Mouse (Mus musculus) embryonic facial prominence, embryonic 12.5 days (tissue): ENCODE measurements at regions not wholly inside any gene's neighbourhood (a gene's known extent, or its start where the extent isn't known, plus 50 kb on each side); places are given as distances from the start of the nearest gene placed in this dataset.

Experiments
- ATAC-seq: fragments of 200-750 bp; cut with Nextera tagmentation; 2 replicates; pipeline ENCODE4 v1.8.0; 2017; ENCODE audit not compliant: insufficient number of reproducible peaks, insufficient read depth, low FRiP score, low TSS enrichment
- H3K27ac ChIP-seq: fragments of 300-500 bp; sonication (generic); 2 replicates; pipeline ENCODE4 v1.5.1; 2016; ENCODE audit warnings: mild to moderate bottlenecking
- H3K27me3 ChIP-seq: fragments of 300-500 bp; sonication (generic); 2 replicates; pipeline ENCODE4 v1.6.1; 2016; ENCODE audit warnings: mild to moderate bottlenecking, moderate library complexity
- H3K36me3 ChIP-seq: fragments of 300-500 bp; sonication (generic); 2 replicates; pipeline ENCODE4 v1.6.1; 2016; ENCODE audit warnings: mild to moderate bottlenecking
- H3K4me1 ChIP-seq: fragments of 300-500 bp; sonication (generic); 2 replicates; pipeline ENCODE4 v1.6.1; 2016
- H3K4me2 ChIP-seq: fragments of 300-500 bp; sonication (generic); replicated peaks from 2 replicates; pipeline ENCODE4 v1.6.1; 2016; ENCODE audit warnings: mild to moderate bottlenecking, moderate library complexity
- H3K4me3 ChIP-seq: fragments of 300-500 bp; sonication (generic); 2 replicates; pipeline ENCODE4 v1.5.1; 2016; ENCODE audit warnings: mild to moderate bottlenecking
- H3K9ac ChIP-seq: fragments of 300-500 bp; sonication (generic); 2 replicates; pipeline ENCODE4 v1.6.1; 2016; ENCODE audit warnings: mild to moderate bottlenecking, moderate library complexity
- H3K9me3 ChIP-seq: fragments of 300-500 bp; sonication (generic); 2 replicates; pipeline ENCODE4 v1.6.1; 2016; ENCODE audit warnings: mild to moderate bottlenecking, moderate library complexity
- WGBS: fragments of 180-500 bp; shearing (Covaris S2); methylation state at CpG from one replicate; pipeline ENCODE4 v1.1.7; 2016; 5-methylcytosine and 5-hydroxymethylcytosine counted together

DNA sequence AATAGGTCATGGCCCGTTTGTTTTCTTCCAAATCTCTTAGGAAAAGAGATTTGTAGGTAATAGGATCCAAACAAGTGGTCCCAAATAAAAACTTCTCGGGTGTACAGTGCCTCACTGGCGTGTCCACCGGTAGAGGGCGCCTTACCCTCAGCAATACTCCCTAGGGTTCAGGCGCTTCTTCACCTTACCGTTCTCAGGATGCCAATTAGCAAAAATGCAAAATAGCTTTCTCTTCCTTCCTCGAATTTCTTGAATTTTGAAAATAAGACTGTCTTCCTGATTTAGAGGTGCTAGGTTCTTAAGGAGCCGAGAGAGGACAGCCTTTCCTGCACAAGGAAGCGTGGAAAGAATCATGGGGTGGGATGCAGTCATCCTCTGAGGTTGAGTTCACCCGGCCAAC, 275.9 kb downstream of the Pmp22 start:
- Histone ChIP-seq H3K4me2 (no peak overlapping the region), H3K4me1 (0 out of 2 replicates have a peak, but pooled peaks cover 3% of the 10 kb centered on the region), H3K36me3 (no peaks in the 10 kb centered on the region), H3K9me3 (no peaks in the 10 kb centered on the region), H3K4me3 (no peak overlapping the region), H3K27me3 (0 out of 2 replicates have a peak, but pooled peaks cover 3% of the 10 kb centered on the region), H3K27ac (no peak overlapping the region), H3K9ac (no peak overlapping the region)
- 15% methylated on average over 11 of the region's 11 CpGs for WGBS
- ATAC-seq = no peak

DNA sequence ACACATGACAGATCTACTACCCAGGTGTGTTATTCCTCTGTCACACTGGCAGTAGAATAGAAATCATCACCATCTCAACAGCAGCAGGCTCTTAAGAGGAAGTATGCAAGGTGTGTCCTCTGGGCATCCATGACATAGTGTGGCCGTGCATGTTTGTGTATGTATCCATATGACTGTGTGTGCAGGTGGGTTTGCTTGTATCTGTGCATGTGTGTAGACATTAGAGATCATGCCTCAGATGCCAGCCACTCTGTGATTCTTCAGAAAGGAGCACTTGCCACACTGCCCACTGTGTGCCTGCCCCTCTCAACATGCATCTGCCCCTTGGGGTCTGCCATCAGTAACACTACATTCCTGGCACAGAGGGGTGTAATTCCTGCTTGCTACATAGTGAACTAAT, 280.6 kb downstream of the Pmp22 start:
- no peaks in the 10 kb centered on the region for H3K9me3 ChIP-seq
- H3K27ac ChIP-seq = no peak overlapping the region
- peaks cover 4% of the 10 kb centered on the region; the same call in 1 of the 2 replicates for H3K27me3 ChIP-seq
- 97% methylated on average over 1 of the region's 1 CpGs for WGBS
- no peak overlapping the region for H3K9ac ChIP-seq
- no peak for ATAC-seq
- H3K4me1 ChIP-seq = 0 out of 2 replicates have a peak, but pooled peaks cover 7% of the 10 kb centered on the region
- no peaks in the 10 kb centered on the region for H3K36me3 ChIP-seq
- no peak overlapping the region for H3K4me3 ChIP-seq
- H3K4me2 ChIP-seq = no peak overlapping the region

DNA sequence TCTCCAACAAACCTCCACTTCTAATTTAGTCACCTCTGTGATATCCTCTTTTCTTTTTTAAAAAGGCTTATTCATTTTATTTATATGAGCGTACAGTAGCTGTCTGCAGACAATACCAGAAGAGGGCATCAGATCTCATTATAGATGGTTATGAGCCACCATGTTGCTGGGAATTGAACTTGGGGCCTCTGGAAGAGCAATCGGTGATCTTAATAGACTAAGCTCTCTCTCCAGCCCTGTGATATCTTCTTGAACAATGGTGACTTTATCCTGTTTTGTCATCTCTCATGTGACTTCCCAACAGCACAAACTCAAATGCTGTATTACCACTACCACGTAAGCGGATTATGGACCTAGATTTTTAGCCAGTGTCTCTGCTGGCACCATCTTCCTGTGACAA, 282.1 kb downstream of the Pmp22 start:
- WGBS = 98% methylated on average over 4 of the region's 4 CpGs
- no peaks in the 10 kb centered on the region for H3K36me3 ChIP-seq
- no peaks in the 10 kb centered on the region for H3K9me3 ChIP-seq
- no peak overlapping the region for H3K27ac ChIP-seq
- no peak overlapping the region for H3K4me3 ChIP-seq
- H3K9ac ChIP-seq = no peak overlapping the region
- H3K27me3 ChIP-seq = peaks cover 4% of the 10 kb centered on the region; the same call in 1 of the 2 replicates
- ATAC-seq = no peak
- peaks cover 9% of the 10 kb centered on the region; the same call in 1 of the 2 replicates for H3K4me1 ChIP-seq
- no peak overlapping the region for H3K4me2 ChIP-seq

DNA sequence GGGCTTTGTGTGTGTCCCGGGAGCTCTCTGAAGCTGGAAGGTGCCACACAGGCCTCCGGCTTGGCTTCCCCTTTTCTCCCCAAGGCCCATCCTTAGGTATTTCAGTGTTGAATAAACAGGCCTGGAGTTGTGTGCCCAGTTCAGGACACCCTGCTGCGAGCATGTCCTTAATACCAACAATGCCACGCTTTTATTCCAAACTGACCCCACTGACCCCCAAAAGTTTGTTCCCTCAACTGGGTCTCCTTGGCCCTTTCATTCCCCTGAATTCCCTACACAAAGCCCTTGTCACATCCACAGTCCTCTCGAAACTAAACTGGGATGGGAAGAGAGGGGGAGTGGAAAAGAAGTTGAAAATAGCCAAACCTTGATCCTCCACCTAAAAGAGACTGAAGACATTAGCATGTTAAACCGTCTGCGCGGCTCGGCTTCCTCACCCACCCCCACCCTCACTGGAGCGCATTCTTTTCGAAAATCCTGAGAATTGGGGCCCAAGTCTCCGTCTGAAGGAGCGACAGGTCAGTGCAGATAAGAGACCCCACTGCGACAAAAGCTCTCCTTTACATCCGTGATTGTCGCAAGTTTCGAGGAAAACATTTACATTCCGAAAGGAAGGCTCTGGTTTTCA, 283.7 kb downstream of the Pmp22 start:
- 4% methylated on average over 18 of the region's 18 CpGs for WGBS
- H3K27ac ChIP-seq = no peak overlapping the region
- H3K9ac ChIP-seq = no peak overlapping the region

DNA sequence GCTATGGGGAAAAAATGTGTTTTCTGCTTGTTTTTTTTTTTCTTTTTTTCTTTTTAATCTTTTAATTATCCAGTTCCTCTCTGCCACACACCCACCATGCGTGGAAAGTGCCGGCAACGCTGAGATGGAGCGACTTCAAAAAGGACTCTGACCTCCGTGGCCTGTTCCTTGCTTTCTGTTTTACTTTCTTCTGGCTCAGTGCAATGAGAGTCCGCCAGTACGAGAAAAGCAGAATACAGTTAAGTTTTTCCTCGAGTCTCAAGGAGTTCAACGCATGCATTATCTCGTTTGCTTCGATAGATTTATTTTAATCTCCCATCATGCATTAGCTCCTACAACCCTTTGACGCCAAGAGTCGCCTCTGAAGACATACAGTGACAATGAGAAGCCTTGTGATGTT, 284.3 kb downstream of the Pmp22 start:
- H3K9me3 ChIP-seq = no peaks in the 10 kb centered on the region
- no peaks in the 10 kb centered on the region for H3K36me3 ChIP-seq
- H3K27me3 ChIP-seq = peaks cover 4% of the 10 kb centered on the region; the same call in 1 of the 2 replicates
- no peak for ATAC-seq
- 15% methylated on average over 13 of the region's 13 CpGs for WGBS
- no peak overlapping the region for H3K9ac ChIP-seq
- H3K4me2 ChIP-seq = peak overlapping the region; percentile 45
- 0 out of 2 replicates have a peak overlapping the region, but pooled peaks have one; percentile 13 for H3K4me3 ChIP-seq
- H3K4me1 ChIP-seq = peaks cover 12% of the 10 kb centered on the region; the same call in 1 of the 2 replicates
- H3K27ac ChIP-seq = no peak overlapping the region

More for the DNA sequence above, 283.7 kb downstream of the Pmp22 start:
- Histone ChIP-seq H3K27me3 (peaks cover 4% of the 10 kb centered on the region; the same call in 1 of the 2 replicates), H3K36me3 (no peaks in the 10 kb centered on the region), H3K4me3 (0 out of 2 replicates have a peak overlapping the region, but pooled peaks have one; percentile 13), H3K4me2 (peak overlapping the region; percentile 45), H3K4me1 (peaks cover 12% of the 10 kb centered on the region; the same call in 1 of the 2 replicates), H3K9me3 (no peaks in the 10 kb centered on the region)
- ATAC-seq = no peak

DNA sequence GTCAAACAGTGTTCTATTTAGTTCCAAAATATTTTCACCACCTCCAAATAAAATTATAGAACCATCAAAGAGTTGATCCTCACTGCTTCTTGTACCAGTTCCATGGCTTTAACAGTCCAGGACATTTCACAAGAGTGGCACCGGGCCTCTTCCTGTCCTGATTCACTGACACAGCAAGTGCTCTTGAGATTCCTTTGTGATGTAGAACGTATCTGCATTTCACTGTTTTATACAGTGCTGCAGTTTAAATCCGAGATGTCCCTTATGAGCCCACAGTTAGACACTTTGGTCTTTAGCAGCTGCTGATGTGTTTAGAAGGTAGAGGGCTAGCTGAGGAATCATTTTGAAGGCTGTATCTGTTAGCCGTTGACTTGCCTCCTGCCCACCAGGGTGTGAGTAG, 284.8 kb downstream of the Pmp22 start:
- WGBS = 79% methylated on average over 4 of the region's 4 CpGs
- Histone ChIP-seq H3K36me3 (no peaks in the 10 kb centered on the region), H3K4me2 (no peak overlapping the region), H3K9ac (no peak overlapping the region), H3K4me3 (no peak overlapping the region), H3K4me1 (peaks cover 12% of the 10 kb centered on the region; the same call in 1 of the 2 replicates), H3K27me3 (peaks cover 4% of the 10 kb centered on the region; the same call in 1 of the 2 replicates), H3K9me3 (no peaks in the 10 kb centered on the region), H3K27ac (no peak overlapping the region)
- no peak for ATAC-seq

DNA sequence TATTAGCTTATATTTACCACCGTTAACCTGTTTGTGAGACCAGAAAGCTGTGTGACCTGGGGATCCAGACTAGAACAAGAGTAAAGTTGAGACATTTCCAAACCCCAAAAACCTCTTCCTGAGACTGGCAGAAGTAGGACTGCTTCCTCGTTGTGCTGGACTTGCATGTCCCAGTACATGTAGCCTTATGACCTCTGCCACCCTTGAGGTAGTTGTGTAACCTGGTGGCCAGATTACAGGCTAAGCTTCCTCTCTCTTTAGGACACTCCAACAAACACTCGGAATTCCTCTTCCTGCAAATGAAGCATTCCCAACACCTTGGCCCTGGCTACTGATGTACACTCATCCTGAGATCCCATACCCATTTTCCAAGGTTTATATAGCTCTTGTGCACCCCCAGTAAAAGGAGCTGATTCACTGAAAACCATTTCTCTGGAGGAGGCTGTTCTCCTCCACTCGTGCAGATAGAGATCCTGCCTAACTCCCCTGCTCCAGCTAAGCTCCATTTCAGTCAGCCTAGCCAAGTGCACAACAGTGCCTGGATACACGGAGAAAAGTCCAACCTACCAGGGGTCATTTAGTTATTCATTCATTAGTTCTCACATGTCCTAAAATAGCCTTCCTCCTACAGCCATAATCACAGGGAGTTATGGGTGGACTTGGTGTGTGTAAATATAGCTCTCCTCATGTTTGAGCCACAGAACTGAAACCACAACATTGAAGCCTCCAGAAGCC, 289.4 kb downstream of the Pmp22 start:
- no peak for ATAC-seq
- H3K36me3 ChIP-seq = no peaks in the 10 kb centered on the region
- WGBS = 79% methylated on average over 5 of the region's 5 CpGs
- peaks cover 4% of the 10 kb centered on the region; the same call in 1 of the 2 replicates for H3K27me3 ChIP-seq
- no peak overlapping the region for H3K27ac ChIP-seq
- H3K4me2 ChIP-seq = no peak overlapping the region
- peaks cover 5% of the 10 kb centered on the region; the same call in 1 of the 2 replicates for H3K4me1 ChIP-seq
- no peak overlapping the region for H3K4me3 ChIP-seq
- no peaks in the 10 kb centered on the region for H3K9me3 ChIP-seq
- H3K9ac ChIP-seq = no peak overlapping the region

DNA sequence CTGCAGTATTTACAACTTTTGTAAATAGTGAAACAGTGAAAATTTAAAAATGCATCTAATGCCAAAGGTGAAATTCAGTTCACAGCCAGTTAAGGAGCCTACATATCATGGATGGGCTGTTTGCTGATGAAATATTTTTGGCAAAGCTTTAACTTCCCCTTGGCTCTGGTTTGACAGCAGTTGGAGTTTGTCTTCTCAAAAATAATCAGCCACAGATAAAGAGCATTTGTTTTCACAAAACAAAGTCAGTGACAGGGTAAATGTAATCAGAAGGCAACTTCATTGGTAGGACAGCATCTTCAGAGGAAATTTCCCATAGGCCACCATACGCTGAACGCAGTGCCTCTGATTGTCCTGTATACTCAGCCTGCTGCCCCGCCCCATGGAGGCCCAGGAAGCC, 291.6 kb downstream of the Pmp22 start:
- WGBS = 87% methylated on average over 3 of the region's 3 CpGs
- Histone ChIP-seq H3K9ac (no peak overlapping the region), H3K4me3 (no peak overlapping the region), H3K9me3 (no peaks in the 10 kb centered on the region), H3K36me3 (no peaks in the 10 kb centered on the region), H3K27ac (no peak overlapping the region), H3K4me1 (peaks cover 5% of the 10 kb centered on the region; the same call in 1 of the 2 replicates), H3K27me3 (no peaks in the 10 kb centered on the region), H3K4me2 (no peak overlapping the region)
- no peak for ATAC-seq

DNA sequence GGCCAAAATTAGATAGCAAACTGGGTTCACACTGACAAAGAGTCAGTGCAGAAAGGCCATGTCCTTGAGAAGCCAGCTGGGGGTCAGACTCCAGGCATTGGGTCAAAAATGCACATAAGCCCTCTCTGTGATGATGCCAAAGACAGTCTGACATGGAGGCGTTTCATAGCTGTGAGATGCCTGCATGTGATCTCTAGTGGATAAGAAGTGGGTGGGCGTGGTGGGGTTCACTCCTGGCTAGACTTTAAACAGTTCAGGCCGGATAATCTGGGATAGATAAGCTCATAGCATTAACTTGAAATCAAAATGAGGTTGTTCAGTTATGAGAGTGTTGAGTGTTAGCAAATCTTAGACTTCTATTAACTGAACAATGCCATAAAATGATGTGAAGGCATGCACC, 293.3 kb downstream of the Pmp22 start:
- Histone ChIP-seq H3K9me3 (no peaks in the 10 kb centered on the region), H3K4me1 (no peaks in the 10 kb centered on the region), H3K9ac (no peak overlapping the region), H3K27ac (no peak overlapping the region), H3K4me3 (no peak overlapping the region), H3K27me3 (no peaks in the 10 kb centered on the region), H3K36me3 (no peaks in the 10 kb centered on the region), H3K4me2 (no peak overlapping the region)
- no peak for ATAC-seq
- 85% methylated on average over 3 of the region's 3 CpGs for WGBS

DNA sequence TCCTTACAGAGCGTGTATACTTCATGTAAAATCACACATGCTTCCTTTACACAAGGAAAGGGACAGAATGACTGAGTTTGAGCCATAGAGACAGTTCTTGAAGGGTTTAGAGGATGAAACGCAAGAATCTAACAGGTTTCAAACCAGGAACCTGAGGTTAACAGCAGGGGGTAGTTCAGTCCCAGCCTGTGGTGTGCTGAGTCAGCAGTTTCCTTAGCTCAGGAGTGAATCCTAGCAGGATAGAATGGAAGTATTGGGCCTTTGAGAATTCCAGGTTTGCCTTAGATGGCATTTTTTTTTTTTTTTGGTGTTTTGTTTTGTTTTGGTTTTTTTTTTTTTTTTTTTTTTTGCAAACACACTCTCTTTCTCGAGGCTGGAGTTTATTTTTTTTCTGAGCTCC, 295.5 kb downstream of the Pmp22 start:
- ATAC-seq = no peak
- no peak overlapping the region for H3K4me3 ChIP-seq
- no peaks in the 10 kb centered on the region for H3K27me3 ChIP-seq
- no peak overlapping the region for H3K27ac ChIP-seq
- H3K4me2 ChIP-seq = no peak overlapping the region
- no peaks in the 10 kb centered on the region for H3K9me3 ChIP-seq
- 60% methylated on average over 3 of the region's 3 CpGs for WGBS
- no peaks in the 10 kb centered on the region for H3K36me3 ChIP-seq
- H3K4me1 ChIP-seq = no peaks in the 10 kb centered on the region
- no peak overlapping the region for H3K9ac ChIP-seq

DNA sequence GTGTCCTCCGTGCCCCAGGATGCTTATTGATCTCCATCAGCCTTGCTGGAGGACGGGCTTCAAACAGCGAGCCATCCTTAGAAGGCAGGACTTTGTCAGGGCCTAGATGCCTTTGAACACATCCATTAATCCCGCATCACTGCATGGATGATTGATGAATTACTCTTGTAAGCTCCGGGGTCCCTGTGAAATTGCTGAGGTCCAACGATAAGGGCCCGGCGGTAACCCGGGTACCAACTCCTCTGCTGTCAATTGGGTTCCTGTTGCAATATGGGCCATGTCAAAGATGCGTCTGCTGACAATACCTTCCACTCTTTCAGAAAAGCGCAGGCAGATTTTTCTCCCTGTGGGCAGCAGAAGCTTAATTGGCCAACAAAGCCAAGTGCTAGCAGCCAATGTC, 297.0 kb downstream of the Pmp22 start:
- no peaks in the 10 kb centered on the region for H3K27me3 ChIP-seq
- ATAC-seq = no peak
- H3K27ac ChIP-seq = no peak overlapping the region
- no peaks in the 10 kb centered on the region for H3K9me3 ChIP-seq
- WGBS = 47% methylated on average over 11 of the region's 11 CpGs
- no peak overlapping the region for H3K9ac ChIP-seq
- no peak overlapping the region for H3K4me3 ChIP-seq
- no peaks in the 10 kb centered on the region for H3K4me1 ChIP-seq
- no peaks in the 10 kb centered on the region for H3K36me3 ChIP-seq
- H3K4me2 ChIP-seq = no peak overlapping the region

DNA sequence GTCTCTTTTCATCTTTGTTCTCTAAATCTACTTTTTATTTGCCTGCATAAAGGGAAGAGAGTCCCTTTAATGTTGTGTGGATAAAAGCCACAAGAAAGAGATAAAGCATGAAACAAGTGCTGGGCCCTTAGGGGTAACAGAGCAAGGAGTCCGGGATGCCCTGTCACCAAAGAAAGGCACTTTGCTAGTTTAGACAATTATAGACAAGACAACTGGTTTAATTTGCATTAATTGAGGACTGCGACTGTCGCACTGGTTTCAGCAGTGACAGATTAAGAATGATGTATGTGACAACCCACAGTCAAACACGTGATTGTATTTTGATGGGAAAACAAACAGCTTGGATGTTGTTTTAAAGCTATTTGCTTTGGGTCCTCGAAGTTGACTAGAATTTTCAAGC, 325.0 kb downstream of the Pmp22 start:
- H3K27me3 ChIP-seq = no peaks in the 10 kb centered on the region
- H3K9me3 ChIP-seq = 0 out of 2 replicates have a peak, but pooled peaks cover 5% of the 10 kb centered on the region
- H3K4me1 ChIP-seq = peaks cover 6% of the 10 kb centered on the region; the same call in 1 of the 2 replicates
- H3K9ac ChIP-seq = no peak overlapping the region
- WGBS = 58% methylated on average over 5 of the region's 5 CpGs
- no peak for ATAC-seq
- H3K4me3 ChIP-seq = no peak overlapping the region
- no peak overlapping the region for H3K27ac ChIP-seq
- H3K36me3 ChIP-seq = no peaks in the 10 kb centered on the region
- no peak overlapping the region for H3K4me2 ChIP-seq
